Mouse (Mus musculus): Measurements from ENCODE around the gene Tle2. TPM values are rescaled to one million over a fixed set of nuclear protein-coding genes. Genes with fewer than 3 reads are reported as not detected.

Gene Tle2
- polyA plus RNA-seq, 1 experiment from 2014 or later: 54.8 TPM

DNA sequence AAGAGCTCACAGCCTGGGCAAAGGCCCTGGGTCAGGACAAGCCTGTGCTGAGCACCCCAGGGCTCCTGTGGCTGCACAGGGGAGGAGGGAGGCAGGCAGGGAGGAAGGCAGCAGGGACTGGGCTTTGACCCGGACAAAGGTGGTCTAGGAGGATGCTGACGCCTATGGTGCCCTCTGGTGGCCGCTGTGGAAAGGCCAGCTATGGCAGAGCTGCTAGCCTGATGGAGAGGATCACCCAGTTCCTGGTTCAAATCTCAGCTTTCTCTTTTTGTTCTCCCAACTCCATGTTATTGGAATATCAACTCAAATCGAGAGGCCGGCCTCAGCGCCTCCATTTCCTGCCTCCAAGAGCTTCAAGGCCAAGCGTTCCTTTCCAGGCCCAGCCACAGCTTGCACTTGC is 24.1 kb upstream of the Tle2 start:
- 11% methylated on average over 7 of the region's 7 CpGs for WGBS
- H3K27ac ChIP-seq (ENCODE audit: low read length): no peak overlapping the region
- H3K4me2 ChIP-seq (ENCODE audit: low read length): no peak overlapping the region
- no peaks in the 10 kb centered on the region for H3K36me3 ChIP-seq (ENCODE audit: control insufficient read depth, insufficient read depth, low read length)
- no peaks in the 10 kb centered on the region; the same call in 1 of the 2 replicates for H3K4me1 ChIP-seq (ENCODE audit: control insufficient read depth, insufficient read depth, low read length)
- H3K9me3 ChIP-seq (replicated peaks; ENCODE audit: control insufficient read depth, low read length, poor library complexity, severe bottlenecking): no peaks in the 10 kb centered on the region
- H3K4me3 ChIP-seq (ENCODE audit: low read depth, low read length): no peak overlapping the region
- no peak overlapping the region for H3K9ac ChIP-seq (ENCODE audit: low read depth, low read length)
- no peak for ATAC-seq
- no peaks in the 10 kb centered on the region for H3K27me3 ChIP-seq (ENCODE audit: control insufficient read depth, insufficient read depth, low read depth, low read length)

DNA sequence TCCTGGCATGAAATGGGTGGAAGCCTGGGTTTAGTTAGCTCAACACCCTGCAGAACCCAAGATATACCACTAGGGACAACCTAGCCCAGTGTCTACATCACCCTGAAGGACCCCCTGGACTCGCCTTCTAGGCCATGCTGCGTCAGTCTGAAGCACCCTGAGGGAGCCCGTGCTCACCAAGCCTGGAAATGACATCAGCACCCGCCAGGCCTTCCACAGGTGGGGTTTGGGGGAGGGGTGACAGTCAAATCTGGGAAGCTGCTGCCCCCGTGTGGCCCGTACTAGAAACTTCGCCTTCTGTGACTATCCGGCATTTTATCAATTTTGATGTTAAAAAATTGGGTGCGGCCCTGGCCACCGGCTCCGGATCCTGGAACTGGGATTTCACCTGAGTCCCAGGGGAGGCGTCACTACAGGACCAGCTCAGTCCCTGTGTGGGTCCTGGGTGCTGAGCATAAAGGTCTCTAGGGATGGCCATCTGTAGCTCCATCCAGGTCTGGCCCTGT is 22.7 kb upstream of the Tle2 start:
- Histone ChIP-seq H3K4me1 (ENCODE audit: control insufficient read depth, insufficient read depth, low read length) (no peaks in the 10 kb centered on the region; the same call in 1 of the 2 replicates), H3K4me2 (ENCODE audit: low read length) (peak overlapping the region; percentile 46), H3K9me3 (replicated peaks; ENCODE audit: control insufficient read depth, low read length, poor library complexity, severe bottlenecking) (no peaks in the 10 kb centered on the region), H3K27me3 (ENCODE audit: control insufficient read depth, insufficient read depth, low read depth, low read length) (no peaks in the 10 kb centered on the region), H3K27ac (ENCODE audit: low read length) (peak overlapping the region; percentile 38; the same call in 1 of the 2 replicates), H3K4me3 (ENCODE audit: low read depth, low read length) (peak overlapping the region; percentile 8; the same call in 1 of the 2 replicates), H3K36me3 (ENCODE audit: control insufficient read depth, insufficient read depth, low read length) (no peaks in the 10 kb centered on the region), H3K9ac (ENCODE audit: low read depth, low read length) (peak overlapping the region; percentile 56; the same call in 1 of the 2 replicates)
- WGBS: 4% methylated on average over 12 of the region's 12 CpGs
- peak; percentile 85 for ATAC-seq

DNA sequence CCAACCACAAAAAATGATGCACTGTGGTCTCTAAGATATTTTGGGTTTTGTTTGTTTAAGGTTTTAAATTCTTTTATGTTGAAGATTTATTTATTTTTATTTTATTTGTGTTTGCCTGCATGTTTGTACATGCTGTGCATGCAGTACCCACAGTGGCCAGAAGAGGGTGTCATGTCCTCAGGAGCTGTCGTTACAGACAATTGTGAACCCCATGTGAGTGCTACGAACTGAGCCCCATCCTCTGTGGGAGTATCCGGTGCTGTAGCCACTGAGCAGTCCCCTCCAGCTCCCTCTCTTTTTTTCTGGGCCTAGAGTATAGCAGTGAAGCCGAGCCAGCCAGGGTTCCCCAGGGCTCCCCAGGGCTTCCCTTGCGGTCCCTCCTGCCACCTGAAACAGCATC is 21.1 kb upstream of the Tle2 start:
- Histone ChIP-seq H3K27ac (ENCODE audit: low read length) (no peak overlapping the region), H3K4me1 (ENCODE audit: control insufficient read depth, insufficient read depth, low read length) (no peaks in the 10 kb centered on the region; the same call in 1 of the 2 replicates), H3K4me3 (ENCODE audit: low read depth, low read length) (no peak overlapping the region), H3K36me3 (ENCODE audit: control insufficient read depth, insufficient read depth, low read length) (no peaks in the 10 kb centered on the region), H3K4me2 (ENCODE audit: low read length) (no peak overlapping the region), H3K27me3 (ENCODE audit: control insufficient read depth, insufficient read depth, low read depth, low read length) (no peaks in the 10 kb centered on the region), H3K9ac (ENCODE audit: low read depth, low read length) (no peak overlapping the region), H3K9me3 (replicated peaks; ENCODE audit: control insufficient read depth, low read length, poor library complexity, severe bottlenecking) (no peaks in the 10 kb centered on the region)
- no peak for ATAC-seq
- 87% methylated on average over 5 of the region's 5 CpGs for WGBS

DNA sequence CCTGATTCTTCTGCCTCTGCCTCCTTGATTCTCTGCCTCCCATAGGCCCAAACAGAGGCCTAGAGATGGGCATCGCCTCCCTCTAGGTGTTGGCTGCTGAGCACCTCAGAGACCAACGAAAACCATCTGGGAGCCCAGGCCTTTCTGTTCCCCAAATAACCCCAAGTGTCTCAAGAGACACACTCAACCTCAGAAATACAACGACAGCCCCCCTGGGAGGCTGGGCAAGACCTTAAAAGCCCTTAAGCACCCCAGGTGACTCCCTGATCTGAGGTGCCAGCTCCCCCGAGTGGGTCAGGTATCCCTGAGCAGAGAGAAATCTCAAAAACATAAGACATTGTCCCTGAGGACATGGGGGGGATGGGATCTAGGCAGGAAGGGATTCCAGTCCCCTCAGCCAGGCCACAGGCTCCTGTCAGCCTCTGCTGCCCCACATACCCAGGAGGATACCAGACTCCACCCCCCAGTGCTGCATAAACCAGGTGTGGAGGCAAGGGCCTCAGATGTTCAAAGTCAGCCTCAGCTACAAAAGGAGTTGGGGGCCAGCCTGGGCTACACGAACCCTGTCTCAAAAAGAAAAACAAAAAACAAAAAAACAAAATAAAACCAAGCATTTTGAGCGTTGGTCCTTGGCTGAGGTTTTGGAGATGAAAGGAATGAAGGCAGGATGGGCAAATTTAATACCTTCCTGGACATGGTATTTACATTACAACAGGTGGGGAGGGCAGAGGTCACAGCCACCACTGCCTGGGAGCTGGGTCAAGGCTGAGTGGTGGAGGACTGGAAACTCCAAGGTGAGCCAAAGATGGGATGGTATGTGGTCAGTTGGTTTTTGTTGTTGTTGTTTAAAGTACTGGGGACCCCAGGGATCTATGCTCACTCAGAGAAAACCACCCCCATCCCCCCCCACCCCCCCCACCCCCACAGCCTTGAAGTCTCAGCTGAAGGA is 20.3 kb upstream of the Tle2 start:
- no peak for ATAC-seq
- H3K36me3 ChIP-seq (ENCODE audit: control insufficient read depth, insufficient read depth, low read length): no peaks in the 10 kb centered on the region
- no peak overlapping the region for H3K4me2 ChIP-seq (ENCODE audit: low read length)
- H3K27ac ChIP-seq (ENCODE audit: low read length): no peak overlapping the region
- no peak overlapping the region for H3K4me3 ChIP-seq (ENCODE audit: low read depth, low read length)
- H3K9me3 ChIP-seq (replicated peaks; ENCODE audit: control insufficient read depth, low read length, poor library complexity, severe bottlenecking): no peaks in the 10 kb centered on the region
- H3K9ac ChIP-seq (ENCODE audit: low read depth, low read length): no peak overlapping the region
- no peaks in the 10 kb centered on the region for H3K27me3 ChIP-seq (ENCODE audit: control insufficient read depth, insufficient read depth, low read depth, low read length)
- 85% methylated on average over 6 of the region's 6 CpGs for WGBS
- H3K4me1 ChIP-seq (ENCODE audit: control insufficient read depth, insufficient read depth, low read length): peaks cover 2% of the 10 kb centered on the region; the same call in 1 of the 2 replicates

DNA sequence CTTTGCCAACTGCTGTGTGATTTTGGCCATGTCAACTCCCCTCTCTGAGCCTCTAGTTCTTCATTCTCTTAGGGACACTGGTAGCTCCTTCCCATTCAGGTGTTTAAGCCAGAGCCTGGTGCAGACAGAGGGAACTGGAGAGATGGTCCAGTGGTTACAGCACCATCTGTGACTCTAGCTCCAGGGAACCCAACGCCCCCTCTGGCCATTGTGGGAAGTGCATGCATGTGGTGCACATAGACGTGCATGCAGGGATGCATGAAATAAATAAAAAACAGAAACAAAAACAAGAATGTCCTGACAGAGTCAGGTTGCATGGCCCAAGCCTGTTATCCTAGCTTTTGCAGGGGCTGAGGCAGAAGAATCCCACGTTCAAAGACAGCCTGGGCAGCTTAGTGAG is 18.1 kb upstream of the Tle2 start:
- Histone ChIP-seq H3K4me3 (ENCODE audit: low read depth, low read length) (no peak overlapping the region), H3K36me3 (ENCODE audit: control insufficient read depth, insufficient read depth, low read length) (no peaks in the 10 kb centered on the region), H3K4me1 (ENCODE audit: control insufficient read depth, insufficient read depth, low read length) (peaks cover 11% of the 10 kb centered on the region), H3K27ac (ENCODE audit: low read length) (no peak overlapping the region), H3K9ac (ENCODE audit: low read depth, low read length) (no peak overlapping the region), H3K27me3 (ENCODE audit: control insufficient read depth, insufficient read depth, low read depth, low read length) (no peaks in the 10 kb centered on the region), H3K4me2 (ENCODE audit: low read length) (no peak overlapping the region), H3K9me3 (replicated peaks; ENCODE audit: control insufficient read depth, low read length, poor library complexity, severe bottlenecking) (no peaks in the 10 kb centered on the region)
- WGBS: 74% methylated on average over 3 of the region's 3 CpGs
- no peak for ATAC-seq

DNA sequence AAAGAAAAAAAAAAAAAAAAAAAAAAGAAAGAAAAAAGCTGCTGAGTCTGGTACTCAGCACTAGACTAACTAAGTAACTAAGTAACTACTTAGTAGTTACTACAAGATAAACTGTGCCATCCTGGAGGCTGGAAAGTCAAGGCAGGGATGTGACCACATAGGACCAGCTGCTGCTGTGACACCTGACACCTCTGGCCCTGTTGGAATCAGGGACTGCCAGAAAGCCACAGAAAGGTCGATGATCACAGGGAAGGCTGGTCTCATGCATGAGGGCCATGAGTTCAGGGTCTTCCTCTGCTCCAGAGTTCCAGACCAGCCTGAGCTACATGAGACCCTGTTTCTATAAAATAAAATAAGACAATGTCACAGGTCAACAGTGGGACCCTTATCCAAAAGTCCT is 16.9 kb upstream of the Tle2 start:
- H3K4me2 ChIP-seq (ENCODE audit: low read length): no peak overlapping the region
- H3K9me3 ChIP-seq (replicated peaks; ENCODE audit: control insufficient read depth, low read length, poor library complexity, severe bottlenecking): no peaks in the 10 kb centered on the region
- 58% methylated on average over 1 of the region's 1 CpGs for WGBS
- H3K27ac ChIP-seq (ENCODE audit: low read length): no peak overlapping the region
- no peaks in the 10 kb centered on the region for H3K27me3 ChIP-seq (ENCODE audit: control insufficient read depth, insufficient read depth, low read depth, low read length)
- H3K36me3 ChIP-seq (ENCODE audit: control insufficient read depth, insufficient read depth, low read length): no peaks in the 10 kb centered on the region
- peaks cover 18% of the 10 kb centered on the region for H3K4me1 ChIP-seq (ENCODE audit: control insufficient read depth, insufficient read depth, low read length)
- no peak overlapping the region for H3K9ac ChIP-seq (ENCODE audit: low read depth, low read length)
- no peak overlapping the region for H3K4me3 ChIP-seq (ENCODE audit: low read depth, low read length)
- ATAC-seq: no peak

DNA sequence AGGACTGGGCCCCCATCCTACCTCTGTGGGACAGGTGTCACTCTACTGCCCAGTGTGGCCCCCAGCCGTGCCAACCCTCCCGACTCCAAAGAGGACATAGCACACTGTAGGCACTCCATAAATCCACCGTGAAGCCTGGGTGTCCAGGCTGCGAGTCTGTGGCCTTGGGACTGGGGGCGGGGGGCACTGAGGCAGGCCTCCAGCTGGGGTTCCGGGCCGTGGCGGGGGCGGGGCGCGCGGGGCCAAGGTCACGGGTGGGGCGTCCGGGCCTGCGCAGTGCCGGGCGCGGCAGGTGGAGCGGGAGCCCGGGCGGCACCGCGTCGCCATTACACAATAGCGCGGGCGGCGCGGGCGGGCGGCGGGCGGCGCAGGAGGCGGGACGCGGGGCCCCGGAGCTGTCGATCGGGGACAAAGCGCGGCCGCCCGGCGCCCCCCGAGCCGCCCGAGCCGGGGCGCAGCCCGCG is 15.2 kb upstream of the Tle2 start, which contains the start of gene Aes:
Aes (plus strand) TSS at position 326 of the 464 bp plus-strand sequence.
- Histone ChIP-seq H3K9me3 (replicated peaks; ENCODE audit: control insufficient read depth, low read length, poor library complexity, severe bottlenecking) (no peaks in the 10 kb centered on the region), H3K9ac (ENCODE audit: low read depth, low read length) (peak within 1 kb of the TSS; percentile 100), H3K4me1 (ENCODE audit: control insufficient read depth, insufficient read depth, low read length) (peaks cover 33% of the 10 kb centered on the region), H3K4me2 (ENCODE audit: low read length) (peak within 1 kb of the TSS; percentile 82), H3K36me3 (ENCODE audit: control insufficient read depth, insufficient read depth, low read length) (no peaks in the 10 kb centered on the region), H3K4me3 (ENCODE audit: low read depth, low read length) (peak within 1 kb of the TSS; percentile 89), H3K27ac (ENCODE audit: low read length) (peak within 1 kb of the TSS; percentile 87), H3K27me3 (ENCODE audit: control insufficient read depth, insufficient read depth, low read depth, low read length) (no peaks in the 10 kb centered on the region)
- under 1% methylated on average over 34 of the region's 53 CpGs for WGBS
- peak; percentile 57 for ATAC-seq

DNA sequence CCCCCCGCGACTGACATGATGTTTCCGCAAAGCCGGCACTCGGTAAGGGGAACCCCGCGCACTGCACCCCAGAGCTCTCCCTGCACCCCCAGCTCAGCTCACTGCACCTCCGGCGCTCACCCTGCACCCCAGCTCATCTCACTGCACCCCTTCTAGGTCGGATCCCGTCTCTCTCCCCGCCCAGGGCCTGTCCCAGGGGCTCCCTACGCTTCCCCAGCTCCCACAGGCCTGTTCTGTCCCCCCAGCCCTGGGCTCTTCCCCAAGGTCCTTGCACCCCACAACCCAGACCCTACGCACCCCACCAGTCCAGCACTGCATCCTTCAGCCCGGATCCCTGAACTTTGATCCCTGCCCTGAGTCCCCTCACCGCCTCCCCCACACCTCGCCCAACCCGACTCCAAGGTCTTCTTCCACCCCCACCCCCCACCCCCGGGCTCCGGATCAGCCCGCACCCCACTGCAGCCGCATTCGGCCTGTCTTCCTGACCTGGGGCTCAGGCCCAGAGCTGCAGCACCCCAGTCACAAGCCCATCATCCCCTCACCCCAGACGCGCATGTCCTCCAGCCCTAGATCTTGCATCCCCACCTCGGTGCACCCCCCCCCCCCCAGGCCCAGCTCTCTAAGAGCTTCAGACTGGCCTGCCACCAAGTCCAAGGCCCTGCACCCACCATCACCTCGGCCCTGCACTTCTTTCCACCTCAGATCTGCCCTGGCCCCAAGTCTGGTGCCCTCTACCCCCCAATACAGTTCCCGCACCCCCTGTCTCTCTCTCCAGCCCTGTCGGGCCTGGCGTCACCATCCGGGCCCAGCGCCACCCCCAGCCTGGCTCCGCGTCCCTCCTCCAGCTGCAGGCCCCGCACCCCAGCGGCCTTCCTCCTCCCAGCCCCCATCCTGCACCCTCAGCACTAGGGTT is 14.5 kb upstream of the Tle2 start:
- peak overlapping the region; percentile 89 for H3K4me3 ChIP-seq (ENCODE audit: low read depth, low read length)
- no peaks in the 10 kb centered on the region for H3K9me3 ChIP-seq (replicated peaks; ENCODE audit: control insufficient read depth, low read length, poor library complexity, severe bottlenecking)
- H3K27ac ChIP-seq (ENCODE audit: low read length): peak overlapping the region; percentile 87
- 1% methylated on average over 25 of the region's 36 CpGs for WGBS
- peaks cover 33% of the 10 kb centered on the region for H3K4me1 ChIP-seq (ENCODE audit: control insufficient read depth, insufficient read depth, low read length)
- no peaks in the 10 kb centered on the region for H3K27me3 ChIP-seq (ENCODE audit: control insufficient read depth, insufficient read depth, low read depth, low read length)
- peak overlapping the region; percentile 100 for H3K9ac ChIP-seq (ENCODE audit: low read depth, low read length)
- H3K36me3 ChIP-seq (ENCODE audit: control insufficient read depth, insufficient read depth, low read length): peaks cover 3% of the 10 kb centered on the region; the same call in 1 of the 2 replicates
- peak; percentile 40 for ATAC-seq
- H3K4me2 ChIP-seq (ENCODE audit: low read length): peak overlapping the region; percentile 82

All from midbrain, embryonic 16.5 days (tissue).